Mouse (Mus musculus): ENCODE results near the gene Myoc. TPM values are rescaled to one million over a fixed set of nuclear protein-coding genes. Genes with fewer than 3 reads are reported as not detected.
A peak's percentile ranks its signal among the peaks of the same experiment; 100 is the strongest.

Gene Myoc
- polyA plus RNA-seq, 1 experiment from 2014 or later: not detected

DNA sequence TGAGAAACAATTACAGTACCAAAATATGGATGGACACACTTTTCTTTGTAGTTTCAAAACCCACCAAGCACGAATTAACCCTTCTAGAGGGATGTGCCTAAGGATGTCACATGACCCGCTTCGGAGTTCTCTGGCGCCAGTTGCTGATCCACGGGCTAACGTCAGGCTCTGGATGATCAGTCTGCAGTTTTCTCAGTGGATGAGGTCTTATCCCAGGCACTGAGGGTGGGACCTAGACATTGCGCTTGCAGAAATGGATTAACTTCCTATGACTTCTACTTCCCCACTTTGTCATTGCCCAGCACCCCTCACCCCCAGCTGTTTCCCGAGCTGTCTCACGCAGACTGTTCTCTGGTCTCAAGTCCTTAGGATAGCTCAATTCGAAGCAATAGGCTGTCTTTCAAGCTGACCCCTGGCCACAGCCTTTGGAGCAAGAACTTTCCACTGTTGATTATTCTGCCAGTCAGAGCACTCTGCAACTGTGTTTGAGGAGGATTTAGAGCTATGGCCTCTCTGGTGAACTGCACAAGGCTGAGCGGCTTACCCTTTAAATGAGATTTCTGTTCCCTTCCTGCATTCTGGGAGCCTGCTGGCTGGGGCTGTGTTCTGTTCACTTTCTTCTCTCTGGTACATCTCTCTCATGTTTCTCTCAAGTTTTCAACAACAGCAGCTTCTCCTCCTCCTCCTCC lies 26.7 kb downstream of the Myoc start:
- peak overlapping the region; percentile 13; the same call in 1 of the 2 replicates for H3K4me3 ChIP-seq (ENCODE audit: low read depth, low read length)
- 0 out of 2 replicates have a peak, but pooled peaks cover 3% of the 10 kb centered on the region for H3K36me3 ChIP-seq (ENCODE audit: control insufficient read depth, insufficient read depth, low read length)
- H3K27me3 ChIP-seq (ENCODE audit: control insufficient read depth, insufficient read depth, low read length): no peaks in the 10 kb centered on the region
- H3K9me3 ChIP-seq (ENCODE audit: control insufficient read depth, low read length): no peaks in the 10 kb centered on the region
- no peaks in the 10 kb centered on the region for H3K4me1 ChIP-seq (replicated peaks; ENCODE audit: control insufficient read depth, insufficient read depth, low read length)
- WGBS: 6% methylated on average over 11 of the region's 11 CpGs
- H3K4me2 ChIP-seq (replicated peaks; ENCODE audit: low read depth, low read length): peak overlapping the region; percentile 23
- no peak overlapping the region for H3K9ac ChIP-seq (ENCODE audit: low read depth, low read length)
- DNase-seq (ENCODE audit: low spot score) (peak; percentile 50), ATAC-seq (ENCODE audit: low FRiP score) (peak; percentile 91)
- H3K27ac ChIP-seq (ENCODE audit: low read depth, low read length): no peak overlapping the region

DNA sequence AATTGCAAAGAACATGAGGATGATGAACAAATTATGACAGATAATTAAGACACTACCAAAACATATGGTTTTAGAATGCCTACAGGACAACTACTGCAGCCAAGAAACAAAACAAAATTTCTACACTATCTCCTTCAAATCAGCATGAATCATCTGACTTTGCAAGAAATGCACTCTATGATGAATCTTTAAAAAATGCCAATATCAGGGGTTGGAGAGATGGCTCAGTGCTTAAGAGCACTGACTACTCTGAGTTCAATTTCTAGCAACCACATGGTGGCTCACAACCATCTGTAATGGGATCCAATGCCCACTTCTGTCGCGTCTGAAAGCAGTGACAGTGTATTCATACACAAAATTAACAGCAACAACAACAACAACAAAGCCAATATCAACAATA lies 54.8 kb downstream of the Myoc start:
- no peaks in the 10 kb centered on the region for H3K9me3 ChIP-seq (ENCODE audit: control insufficient read depth, low read length)
- H3K27me3 ChIP-seq (ENCODE audit: control insufficient read depth, insufficient read depth, low read length): no peaks in the 10 kb centered on the region
- 93% methylated on average over 2 of the region's 2 CpGs for WGBS
- DNase-seq (ENCODE audit: low spot score) (no peak), ATAC-seq (ENCODE audit: low FRiP score) (no peak)
- H3K9ac ChIP-seq (ENCODE audit: low read depth, low read length): no peak overlapping the region
- H3K36me3 ChIP-seq (ENCODE audit: control insufficient read depth, insufficient read depth, low read length): peaks cover 6% of the 10 kb centered on the region; the same call in 1 of the 2 replicates
- no peak overlapping the region for H3K4me2 ChIP-seq (replicated peaks; ENCODE audit: low read depth, low read length)
- H3K4me3 ChIP-seq (ENCODE audit: low read depth, low read length): no peak overlapping the region
- H3K27ac ChIP-seq (ENCODE audit: low read depth, low read length): no peak overlapping the region
- H3K4me1 ChIP-seq (replicated peaks; ENCODE audit: control insufficient read depth, insufficient read depth, low read length): no peaks in the 10 kb centered on the region

DNA sequence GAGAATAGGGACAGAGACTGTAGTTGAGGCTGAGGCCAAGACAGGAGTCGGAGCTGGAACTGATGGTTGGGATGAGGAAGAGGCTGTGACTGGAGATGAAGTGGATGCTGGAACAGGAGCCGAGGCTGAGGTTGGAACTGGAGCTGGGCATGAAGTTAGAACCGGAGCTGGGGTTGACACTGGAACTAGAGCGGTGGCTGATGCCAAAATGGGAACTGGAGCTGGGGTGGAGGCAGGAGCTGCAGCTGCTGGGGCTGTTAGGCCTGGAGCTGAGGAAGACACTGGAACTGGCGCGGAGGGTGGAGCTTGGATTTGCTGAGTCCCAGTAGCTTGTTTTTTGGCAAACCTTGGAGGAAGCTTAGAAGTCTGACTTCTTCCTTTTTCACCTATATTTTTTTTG lies 58.9 kb downstream of the Myoc start:
- H3K4me1 ChIP-seq (replicated peaks; ENCODE audit: control insufficient read depth, insufficient read depth, low read length): no peaks in the 10 kb centered on the region
- H3K36me3 ChIP-seq (ENCODE audit: control insufficient read depth, insufficient read depth, low read length): peaks cover 6% of the 10 kb centered on the region; the same call in 1 of the 2 replicates
- no peak overlapping the region for H3K4me3 ChIP-seq (ENCODE audit: low read depth, low read length)
- no peak overlapping the region for H3K27ac ChIP-seq (ENCODE audit: low read depth, low read length)
- ATAC-seq (ENCODE audit: low FRiP score) (no peak), DNase-seq (ENCODE audit: low spot score) (no peak)
- H3K9me3 ChIP-seq (ENCODE audit: control insufficient read depth, low read length): no peaks in the 10 kb centered on the region
- H3K4me2 ChIP-seq (replicated peaks; ENCODE audit: low read depth, low read length): no peak overlapping the region
- no peaks in the 10 kb centered on the region for H3K27me3 ChIP-seq (ENCODE audit: control insufficient read depth, insufficient read depth, low read length)
- no peak overlapping the region for H3K9ac ChIP-seq (ENCODE audit: low read depth, low read length)
- WGBS: 94% methylated on average over 6 of the region's 6 CpGs

Other genes with a start within 250 kb of the Myoc start
- gene Dnm3, start 161.1 kb upstream of the Myoc start, polyA plus RNA-seq (2014; fragmentation: Nextera tagmentation; extraction: Ambion mirVana): 12.0 TPM in 2 replicates
- 12.1 and 12.3 TPM in 2 replicates for gene Mettl13, start 90.6 kb upstream of the Myoc start, polyA plus RNA-seq (2014; fragmentation: Nextera tagmentation; extraction: Ambion mirVana)
- 69.4 and 71.8 TPM in 2 replicates for gene Vamp4, start 68.6 kb upstream of the Myoc start, polyA plus RNA-seq (2014; fragmentation: Nextera tagmentation; extraction: Ambion mirVana)
- gene Myocos, start 19.1 kb downstream of the Myoc start, polyA plus RNA-seq (2014; fragmentation: Nextera tagmentation; extraction: Ambion mirVana): not detected in 2 replicates
- gene Prrc2c, start 101.4 kb downstream of the Myoc start, polyA plus RNA-seq (2014; fragmentation: Nextera tagmentation; extraction: Ambion mirVana): 155 and 213 TPM in 2 replicates
- 0.06 and 0.64 TPM in 2 replicates for gene Fmo4, start 174.8 kb downstream of the Myoc start, polyA plus RNA-seq (2014; fragmentation: Nextera tagmentation; extraction: Ambion mirVana)
- 21.2 and 24.2 TPM in 2 replicates for gene Fmo1, start 227.5 kb downstream of the Myoc start, polyA plus RNA-seq (2014; fragmentation: Nextera tagmentation; extraction: Ambion mirVana)

Data from hindbrain, embryonic 11.5 days (tissue).